Mouse (Mus musculus) adrenal gland, adult 2 months (tissue): ENCODE results near the gene Pecam1. TPM values are rescaled to one million over a fixed set of nuclear protein-coding genes. Genes with fewer than 3 reads are reported as not detected.
"Not testable (repeated sequence)": the region's sequence is repeated elsewhere in the genome, so short reads cannot be mapped to it uniquely, and the experiment has no call there.

Experiments
- DNase-seq: peaks from one replicate; pipeline ENCODE4 v3.0.0; 2021
- polyA plus RNA-seq: library from polyadenylated mRNA; depleted of rRNA; stranded (reverse); fragments of >200 nt; gene quantifications from 2 replicates; pipeline ENCODE4 v1.2.3, GENCODE M21; 2012
- total RNA-seq, 2 experiments: library from RNA; stranded (reverse); gene quantifications; 2 replicates each; pipeline ENCODE4 v1.2.3; 2021

Gene Pecam1
- total and polyA plus RNA-seq, 3 experiments: 15.5 to 94.8 (median 64.0) TPM

GRCm38 (mm10) chr11:106730714-106731113, 19.7 kb downstream of the Pecam1 start:
- DNase-seq: peak; percentile 10

- no peak for DNase-seq
Observed at GRCm38 (mm10) chr11:106729656-106730055, 20.8 kb downstream of the Pecam1 start.

- no peak for DNase-seq
Observed at GRCm38 (mm10) chr11:106728402-106729366, 21.7 kb downstream of the Pecam1 start.

- DNase-seq: no peak
Observed at GRCm38 (mm10) chr11:106727967-106728366, 22.5 kb downstream of the Pecam1 start.

- not testable (repeated sequence) for DNase-seq
Observed at GRCm38 (mm10) chr11:106724916-106725235, 25.6 kb downstream of the Pecam1 start.

GRCm38 (mm10) chr11:106724176-106724915, 26.1 kb downstream of the Pecam1 start:
- no peak for DNase-seq

- DNase-seq: no peak
Observed at GRCm38 (mm10) chr11:106723611-106724125, 26.8 kb downstream of the Pecam1 start.

GRCm38 (mm10) chr11:106722831-106723361, 27.5 kb downstream of the Pecam1 start:
- DNase-seq: peak; percentile 70

GRCm38 (mm10) chr11:106720379-106720778, 30.0 kb downstream of the Pecam1 start:
- no peak for DNase-seq

- DNase-seq: no peak
Observed at GRCm38 (mm10) chr11:106716568-106716967, 33.9 kb downstream of the Pecam1 start.

GRCm38 (mm10) chr11:106715066-106715465, 35.4 kb downstream of the Pecam1 start:
- DNase-seq: peak; percentile 38

- no peak for DNase-seq
Observed at GRCm38 (mm10) chr11:106710789-106711188, 39.6 kb downstream of the Pecam1 start.

GRCm38 (mm10) chr11:106709227-106709985, 41.0 kb downstream of the Pecam1 start:
- DNase-seq: peak; percentile 18

- DNase-seq: peak; percentile 66
Observed at GRCm38 (mm10) chr11:106707866-106708265, 42.6 kb downstream of the Pecam1 start.

- no peak for DNase-seq
Observed at GRCm38 (mm10) chr11:106707085-106707484, 43.3 kb downstream of the Pecam1 start.

GRCm38 (mm10) chr11:106706212-106706611, 44.2 kb downstream of the Pecam1 start:
- DNase-seq: no peak

GRCm38 (mm10) chr11:106704399-106705111, 45.9 kb downstream of the Pecam1 start:
- DNase-seq: no peak

- DNase-seq: no peak
Observed at GRCm38 (mm10) chr11:106703931-106704330, 46.5 kb downstream of the Pecam1 start.

- no peak for DNase-seq
Observed at GRCm38 (mm10) chr11:106702584-106702983, 47.8 kb downstream of the Pecam1 start.

GRCm38 (mm10) chr11:106701589-106701988, 48.8 kb downstream of the Pecam1 start:
- DNase-seq: no peak

- no peak for DNase-seq
Observed at GRCm38 (mm10) chr11:106699083-106699482, 51.3 kb downstream of the Pecam1 start.
